Mouse (Mus musculus) testis, adult 2 months (tissue): ENCODE measurements around the gene Vwa8. TPM values are rescaled to one million over a fixed set of nuclear protein-coding genes. Genes with fewer than 3 reads are reported as not detected.

Source experiments
- H3K27ac ChIP-seq: fragments of 200-500 bp; 2 replicates; pipeline ENCODE4 v1.5.1; 2012; ENCODE audit warnings: low read depth, low read length; ENCODE audit not compliant: control insufficient read depth, insufficient read depth
- H3K27me3 ChIP-seq: fragments of 200-500 bp; 2 replicates; pipeline ENCODE4 v1.6.1; 2012; ENCODE audit warnings: mild to moderate bottlenecking, low read length, moderate library complexity; ENCODE audit not compliant: control insufficient read depth, insufficient read depth
- H3K36me3 ChIP-seq: fragments of 200-500 bp; 2 replicates; pipeline ENCODE4 v1.6.1; 2012; ENCODE audit warnings: mild to moderate bottlenecking, low read length; ENCODE audit not compliant: control insufficient read depth, insufficient read depth
- H3K4me1 ChIP-seq: fragments of 200-500 bp; 2 replicates; pipeline ENCODE4 v1.6.1; 2012; ENCODE audit warnings: low read length; ENCODE audit not compliant: control insufficient read depth, insufficient read depth
- H3K4me3 ChIP-seq: fragments of 200-500 bp; 2 replicates; pipeline ENCODE4 v1.5.1; 2012; ENCODE audit warnings: low read depth, mild to moderate bottlenecking, low read length, moderate library complexity, mixed read lengths; ENCODE audit not compliant: control insufficient read depth
- CTCF ChIP-seq: fragments of 200-500 bp; IDR thresholded peaks from 2 replicates; pipeline ENCODE4 v1.5.1; 2012; ENCODE audit warnings: low read depth, mild to moderate bottlenecking, inconsistent platforms, low read length, moderate library complexity; ENCODE audit not compliant: control insufficient read depth, insufficient read depth, insufficient replicate concordance
- POLR2A ChIP-seq: fragments of 200-500 bp; IDR thresholded peaks from 2 replicates; pipeline ENCODE4 v1.6.1; 2012; ENCODE audit warnings: low read depth, mild to moderate bottlenecking, inconsistent platforms, low read length, moderate library complexity; ENCODE audit not compliant: control insufficient read depth
- polyA plus RNA-seq: library from polyadenylated mRNA; depleted of rRNA; stranded (reverse); fragments of >200 nt; gene quantifications from 2 replicates; pipeline ENCODE4 v1.2.3, GENCODE M21; 2012

Vwa8 gene
- polyA plus RNA-seq, 1 experiment, result 15.6 TPM

DNA sequence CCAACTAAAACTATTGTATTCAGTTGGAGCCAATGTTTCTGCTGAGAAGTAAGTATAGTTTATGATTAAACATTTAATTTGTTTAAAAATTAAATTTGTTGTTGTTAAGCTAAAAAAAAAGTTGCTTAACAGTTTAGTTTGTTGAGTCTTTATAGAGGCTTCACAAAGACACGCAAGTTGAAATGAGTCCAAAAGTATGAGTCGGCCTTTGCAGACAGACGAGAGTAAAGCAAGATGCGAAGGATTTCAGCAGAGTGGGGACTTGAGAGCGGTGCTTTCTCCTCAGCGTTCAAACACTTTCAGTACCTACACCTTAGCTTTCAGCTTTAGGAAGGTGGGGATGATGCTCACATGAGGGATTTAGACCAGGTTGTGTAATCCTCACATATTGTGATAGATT lies 85.7 kb downstream of the Vwa8 start:
- no peaks in the 10 kb centered on the region for H3K4me1 ChIP-seq
- H3K4me3 ChIP-seq, result no peak overlapping the region
- TF ChIP-seq CTCF (no peak), POLR2A (no peak)
- no peak overlapping the region for H3K27ac ChIP-seq
- no peaks in the 10 kb centered on the region for H3K27me3 ChIP-seq
- H3K36me3 ChIP-seq, result no peaks in the 10 kb centered on the region

DNA sequence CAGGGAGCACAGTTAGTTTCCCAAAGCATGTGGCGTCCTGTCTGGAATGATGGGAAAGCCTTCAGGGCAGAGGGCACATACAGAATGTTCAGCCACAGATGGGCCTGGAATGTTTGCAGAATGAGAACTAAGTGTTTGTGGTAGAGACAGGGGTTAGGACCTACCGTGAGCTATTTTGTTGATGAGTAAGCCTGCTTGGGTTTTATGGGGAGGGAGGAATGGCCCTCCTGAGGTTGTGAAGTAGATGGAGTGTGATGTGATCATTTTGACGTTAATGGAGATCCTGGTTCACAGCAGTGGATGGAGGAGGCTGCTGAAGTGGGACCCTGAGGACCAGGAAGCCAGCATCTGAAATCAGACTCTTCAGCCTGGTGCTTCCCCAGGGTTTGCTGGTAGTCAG lies 86.9 kb downstream of the Vwa8 start:
- no peaks in the 10 kb centered on the region for H3K36me3 ChIP-seq
- no peak overlapping the region for H3K27ac ChIP-seq
- H3K4me3 ChIP-seq, result no peak overlapping the region
- H3K27me3 ChIP-seq, result no peaks in the 10 kb centered on the region
- H3K4me1 ChIP-seq, result no peaks in the 10 kb centered on the region
- TF ChIP-seq POLR2A (no peak), CTCF (no peak)

DNA sequence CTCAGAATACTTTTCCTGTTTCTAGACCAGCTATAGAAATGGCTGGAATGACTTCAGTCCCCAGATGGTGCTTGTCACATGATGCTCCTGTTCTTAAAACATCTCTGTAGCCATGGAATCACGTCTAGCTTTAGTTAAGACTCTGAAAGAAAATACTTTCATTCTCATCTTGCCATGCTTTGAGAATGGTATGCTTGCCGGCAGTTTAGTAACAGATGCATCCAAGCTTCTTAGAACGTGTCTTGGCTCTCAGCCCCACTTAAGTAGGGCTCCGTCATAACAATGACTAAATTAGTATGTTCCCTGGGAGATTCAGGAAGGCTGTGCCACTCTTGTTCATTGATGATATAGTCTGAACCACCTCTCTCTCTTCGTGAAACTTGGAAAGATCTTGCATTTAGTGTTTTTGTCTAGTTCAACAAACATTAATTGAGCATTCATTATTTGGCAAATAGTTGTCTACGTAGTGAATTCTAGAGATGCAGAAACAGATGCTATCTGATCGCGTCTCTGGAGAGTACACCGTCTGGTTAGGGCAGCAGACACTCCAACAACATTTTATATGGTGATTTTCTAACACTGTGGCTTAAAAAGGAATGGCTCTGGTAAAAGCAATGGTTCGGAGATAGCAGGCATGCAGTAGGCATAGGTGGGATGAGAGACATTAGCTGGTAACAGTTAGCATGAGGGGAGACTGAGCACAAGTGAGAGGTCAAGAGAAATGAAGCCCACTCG lies 93.1 kb downstream of the Vwa8 start:
- Histone ChIP-seq H3K4me1 (no peaks in the 10 kb centered on the region), H3K27ac (no peak overlapping the region), H3K36me3 (no peaks in the 10 kb centered on the region), H3K27me3 (no peaks in the 10 kb centered on the region), H3K4me3 (no peak overlapping the region)
- no peak for TF ChIP-seq CTCF
- no peak for TF ChIP-seq POLR2A

DNA sequence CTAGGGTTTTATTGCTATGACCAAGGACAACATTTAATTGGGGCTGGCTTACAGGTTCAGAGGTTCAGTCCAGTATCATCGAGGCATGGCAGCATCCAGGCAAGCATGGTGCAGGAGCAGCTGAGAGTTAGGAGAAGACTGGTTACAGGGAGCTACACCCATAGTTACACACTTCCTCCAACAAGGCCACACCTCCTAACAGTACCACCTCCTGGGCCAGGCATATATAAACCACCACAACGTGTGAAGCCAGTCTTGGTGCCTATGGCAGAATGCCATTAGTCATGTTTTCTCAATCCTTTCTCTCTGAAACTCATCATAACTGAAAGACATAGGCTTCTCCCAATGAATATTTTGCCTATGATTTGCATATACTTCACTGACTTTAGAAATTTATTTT lies 106.9 kb downstream of the Vwa8 start:
- TF ChIP-seq POLR2A (no peak), CTCF (no peak)
- H3K36me3 ChIP-seq, result no peaks in the 10 kb centered on the region
- H3K4me1 ChIP-seq, result no peaks in the 10 kb centered on the region
- H3K4me3 ChIP-seq, result no peak overlapping the region
- H3K27me3 ChIP-seq, result no peaks in the 10 kb centered on the region
- no peak overlapping the region for H3K27ac ChIP-seq

DNA sequence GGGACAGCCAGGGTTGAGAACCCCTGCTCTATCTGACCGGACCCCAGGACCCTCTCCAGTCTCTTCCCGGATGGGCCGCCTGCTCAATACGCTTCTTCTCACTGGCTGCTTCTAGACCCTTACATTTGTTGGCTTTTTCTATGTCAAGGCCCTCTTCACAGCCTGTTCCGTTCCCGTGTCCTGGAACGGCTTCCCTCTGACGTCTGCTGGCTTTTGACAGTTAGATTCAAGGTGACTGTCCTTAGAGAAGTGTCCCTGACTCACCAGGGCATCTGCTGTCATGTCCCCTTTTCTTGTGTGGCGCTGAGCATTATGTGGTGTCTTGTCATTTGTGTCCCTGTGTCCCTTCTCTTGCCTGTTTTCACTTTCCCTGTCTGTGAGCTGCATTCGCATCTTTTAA lies 121.8 kb downstream of the Vwa8 start:
- TF ChIP-seq CTCF (no peak), POLR2A (no peak)
- Histone ChIP-seq H3K36me3 (no peaks in the 10 kb centered on the region), H3K27me3 (no peaks in the 10 kb centered on the region), H3K4me1 (no peaks in the 10 kb centered on the region), H3K4me3 (no peak overlapping the region), H3K27ac (no peak overlapping the region)

DNA sequence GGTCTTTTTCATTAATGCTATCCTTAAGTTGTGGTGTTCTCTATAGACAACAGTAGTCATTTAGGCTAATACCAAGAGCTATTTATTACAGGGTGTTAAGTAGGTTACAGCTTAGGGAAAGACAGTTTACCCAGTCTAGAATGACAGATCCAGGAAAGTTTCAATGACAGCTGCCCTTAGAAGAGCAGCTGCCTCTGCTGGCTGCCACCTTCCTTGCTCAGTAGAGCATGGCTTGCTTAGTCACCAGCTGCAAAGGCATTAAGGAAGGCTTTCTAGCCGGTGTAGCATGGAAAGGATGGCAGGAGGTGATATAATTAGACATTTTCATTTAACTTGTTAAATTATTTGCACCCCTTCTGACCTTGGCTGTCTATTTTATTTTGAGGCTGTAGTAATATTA lies 123.6 kb downstream of the Vwa8 start:
- H3K27ac ChIP-seq, result no peak overlapping the region
- no peak overlapping the region for H3K4me3 ChIP-seq
- TF ChIP-seq CTCF, result no peak
- no peak for TF ChIP-seq POLR2A
- no peaks in the 10 kb centered on the region for H3K4me1 ChIP-seq
- no peaks in the 10 kb centered on the region for H3K27me3 ChIP-seq
- no peaks in the 10 kb centered on the region for H3K36me3 ChIP-seq

DNA sequence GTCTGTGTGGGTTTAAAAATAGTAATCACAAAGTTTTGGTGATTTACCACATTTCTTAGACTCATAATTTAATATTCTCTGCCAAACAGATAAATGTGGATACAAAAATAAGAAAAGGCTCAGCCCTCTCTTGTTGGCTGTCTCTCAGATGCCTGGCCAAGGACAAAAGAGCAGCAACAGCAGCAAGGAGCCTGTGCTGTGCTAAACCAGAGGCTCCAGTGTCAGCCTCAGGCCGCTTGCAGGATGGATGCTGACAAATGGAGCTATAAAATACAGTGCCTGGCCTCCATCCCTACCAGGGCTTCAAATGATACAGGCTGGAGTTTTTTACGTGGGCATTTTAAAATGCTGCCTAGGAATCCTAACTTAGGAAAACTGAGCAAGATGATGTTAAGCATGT lies 134.3 kb downstream of the Vwa8 start:
- Histone ChIP-seq H3K27me3 (no peaks in the 10 kb centered on the region), H3K4me3 (no peak overlapping the region), H3K27ac (no peak overlapping the region), H3K36me3 (no peaks in the 10 kb centered on the region), H3K4me1 (no peaks in the 10 kb centered on the region)
- TF ChIP-seq POLR2A, result no peak
- TF ChIP-seq CTCF, result no peak
